Mouse (Mus musculus): ENCODE data around the gene Cnnm3. TPM values are rescaled to one million over a fixed set of nuclear protein-coding genes. Genes with fewer than 3 reads are reported as not detected.
"Not testable (repeated sequence)": the region's sequence is repeated elsewhere in the genome, so short reads cannot be mapped to it uniquely, and the experiment has no call there.

Cnnm3 gene
- polyA plus RNA-seq, 1 experiment from 2014 or later, result 2.0 TPM

DNA sequence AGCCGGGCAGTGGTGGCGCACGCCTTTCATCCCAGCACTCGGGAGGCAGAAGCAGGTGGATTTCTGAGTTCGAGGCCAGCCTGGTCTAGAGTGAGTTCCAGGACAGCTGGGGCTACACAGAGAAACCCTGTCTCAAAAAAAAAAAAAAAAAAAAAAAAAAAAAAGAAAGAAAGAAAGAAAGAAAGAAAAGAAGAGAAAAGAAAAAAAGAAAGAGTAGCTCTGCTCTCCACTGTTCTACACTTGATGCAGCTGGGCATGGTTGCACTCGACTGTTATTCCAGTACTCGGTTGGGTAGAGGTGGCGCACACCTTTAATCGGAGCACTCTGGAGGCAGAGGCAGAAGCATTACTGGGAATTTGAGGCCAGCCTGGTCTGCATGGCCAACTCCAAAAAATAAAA, 25.1 kb downstream of the Cnnm3 start, which contains the start of gene Ankrd23:
Gene Ankrd23, minus strand, starts transcription at position 101 of the 400 bp plus-strand sequence.
- H3K27ac ChIP-seq (replicated peaks), result peak within 1 kb of the TSS; percentile 89

GRCm38 (mm10) chr1:36538727-36539126, 27.1 kb downstream of the Cnnm3 start:
- Histone ChIP-seq H3K27me3 (replicated peaks) (no peaks in the 10 kb centered on the region), H3K27ac (replicated peaks) (peak overlapping the region; percentile 92), H3K9ac (peak overlapping the region; percentile 16; the same call in 1 of the 2 replicates), H3K4me1 (peaks cover 59% of the 10 kb centered on the region), H3K4me3 (no peak overlapping the region), H3K9me3 (no peaks in the 10 kb centered on the region), H3K36me3 (peaks cover 55% of the 10 kb centered on the region), H3K4me2 (no peak overlapping the region)
- no peak for ATAC-seq (ENCODE audit: extremely low read depth, insufficient number of reproducible peaks, low FRiP score, low TSS enrichment)
- WGBS, result 64% methylated on average over 4 of the region's 4 CpGs

More for the DNA sequence above, 25.1 kb downstream of the Cnnm3 start, which contains the start of gene Ankrd23:
- Histone ChIP-seq H3K4me2 (peak within 1 kb of the TSS; percentile 12), H3K36me3 (peaks cover 49% of the 10 kb centered on the region), H3K9ac (peak within 1 kb of the TSS; percentile 66), H3K4me1 (peaks cover 65% of the 10 kb centered on the region)
- H3K4me3 ChIP-seq; ATAC-seq (ENCODE audit: extremely low read depth, insufficient number of reproducible peaks, low FRiP score, low TSS enrichment); H3K27me3 ChIP-seq (replicated peaks); H3K9me3 ChIP-seq: not testable (repeated sequence)
- 75% methylated on average over 9 of the region's 9 CpGs for WGBS

DNA sequence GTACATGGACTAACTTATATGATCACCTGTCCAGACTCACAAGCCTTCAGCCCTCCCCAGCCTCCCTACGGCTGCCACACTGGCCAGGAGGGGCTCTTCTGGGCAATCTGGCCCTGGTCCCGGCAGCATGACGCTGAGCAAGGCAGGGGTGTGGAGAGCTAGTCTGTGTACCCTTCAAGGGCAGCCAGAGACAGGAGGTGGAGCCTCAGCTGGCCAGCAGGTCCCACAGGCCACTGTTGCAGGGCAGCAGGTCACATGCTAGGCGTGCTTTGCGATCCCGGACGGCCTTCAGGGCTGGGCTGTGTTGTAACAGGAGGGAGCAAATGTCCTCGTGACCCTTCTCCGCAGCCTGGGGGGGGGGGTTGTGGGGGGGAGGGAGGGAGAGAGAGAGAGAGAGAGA, 27.5 kb downstream of the Cnnm3 start, which contains the start of gene Gm42417:
Gene Gm42417, minus strand, starts transcription at position 244 of the 400 bp plus-strand sequence.
- H3K27ac ChIP-seq (replicated peaks), result peak within 1 kb of the TSS; percentile 92
- H3K36me3 ChIP-seq, result peaks cover 60% of the 10 kb centered on the region
- peak within 1 kb of the TSS; percentile 58 for H3K9ac ChIP-seq
- H3K27me3 ChIP-seq (replicated peaks), result no peaks in the 10 kb centered on the region
- peaks cover 54% of the 10 kb centered on the region for H3K4me1 ChIP-seq
- WGBS, result 26% methylated on average over 9 of the region's 9 CpGs
- no peak within 1 kb of the TSS for H3K4me2 ChIP-seq
- peak; percentile 82 for ATAC-seq (ENCODE audit: extremely low read depth, insufficient number of reproducible peaks, low FRiP score, low TSS enrichment)
- H3K9me3 ChIP-seq, result no peaks in the 10 kb centered on the region
- H3K4me3 ChIP-seq, result no peak within 1 kb of the TSS

DNA sequence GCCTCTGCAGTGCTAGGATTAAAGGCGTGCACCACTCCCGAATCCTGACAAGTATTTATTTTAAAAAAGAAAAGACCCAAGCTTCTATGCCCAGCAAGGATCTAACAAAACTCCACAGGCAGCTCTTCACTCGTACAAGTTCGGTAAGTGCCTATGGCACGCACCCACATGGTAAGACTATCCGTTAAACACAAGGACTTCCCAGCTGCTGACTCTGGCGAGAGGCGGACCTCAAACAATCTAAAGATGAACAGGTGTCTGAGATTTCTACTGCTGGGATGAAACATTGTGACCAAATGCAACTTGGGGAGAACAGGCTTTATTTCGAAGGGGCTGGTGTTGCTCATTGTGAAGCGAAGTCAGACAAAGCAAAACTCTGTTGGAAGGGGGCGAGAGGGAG, 28.5 kb downstream of the Cnnm3 start:
- H3K4me1 ChIP-seq, result peaks cover 45% of the 10 kb centered on the region
- no peaks in the 10 kb centered on the region for H3K27me3 ChIP-seq (replicated peaks)
- ATAC-seq (ENCODE audit: extremely low read depth, insufficient number of reproducible peaks, low FRiP score, low TSS enrichment), result no peak
- H3K4me3 ChIP-seq, result no peak overlapping the region
- H3K9me3 ChIP-seq, result no peaks in the 10 kb centered on the region
- peak overlapping the region; percentile 92 for H3K27ac ChIP-seq (replicated peaks)
- no peak overlapping the region for H3K4me2 ChIP-seq
- peaks cover 61% of the 10 kb centered on the region for H3K36me3 ChIP-seq
- no peak overlapping the region for H3K9ac ChIP-seq
- 88% methylated on average over 11 of the region's 11 CpGs for WGBS

DNA sequence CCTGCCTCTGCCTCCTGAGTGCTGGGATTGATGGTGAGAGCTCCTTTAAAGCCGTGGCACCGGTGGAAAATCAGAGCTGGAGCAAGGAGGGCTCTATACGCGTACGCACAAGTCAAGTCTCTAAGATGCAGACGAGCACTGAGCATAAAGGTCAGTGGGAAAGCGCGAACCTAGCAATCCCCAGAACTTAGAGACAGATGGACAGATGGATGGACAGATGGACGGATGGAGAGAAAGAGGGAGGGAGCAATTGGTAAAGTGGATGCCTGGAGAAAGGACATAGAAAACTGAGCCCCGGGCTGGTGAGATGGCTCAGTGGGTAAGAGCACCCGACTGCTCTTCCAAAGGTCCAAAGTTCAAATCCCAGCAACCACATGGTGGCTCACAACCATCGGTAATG, 29.1 kb downstream of the Cnnm3 start:
- H3K4me1 ChIP-seq, result peaks cover 44% of the 10 kb centered on the region

DNA sequence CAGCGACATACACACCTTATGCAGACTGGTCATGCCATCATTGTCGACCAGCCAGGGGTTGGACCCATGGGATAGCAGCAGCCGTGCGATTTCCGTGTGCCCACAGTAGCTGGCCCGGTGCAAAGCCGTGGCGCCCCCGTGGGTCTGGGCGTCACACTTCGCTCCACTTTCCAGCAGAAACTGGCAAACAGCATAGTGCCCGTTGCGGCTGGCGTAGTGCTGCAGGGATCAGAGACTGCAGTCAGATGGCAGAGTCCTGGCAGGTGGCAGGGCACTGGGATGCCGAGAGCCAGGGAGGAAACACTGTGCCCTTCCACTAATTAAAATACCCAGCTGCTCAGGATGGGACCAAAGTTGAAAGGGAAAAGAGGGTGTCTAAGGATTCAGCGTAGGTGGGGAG, 30.2 kb downstream of the Cnnm3 start:
- WGBS, result 90% methylated on average over 16 of the region's 16 CpGs
- H3K36me3 ChIP-seq, result peaks cover 61% of the 10 kb centered on the region

More for the DNA sequence above, 29.1 kb downstream of the Cnnm3 start:
- H3K9me3 ChIP-seq, result no peaks in the 10 kb centered on the region
- no peaks in the 10 kb centered on the region for H3K27me3 ChIP-seq (replicated peaks)
- no peak overlapping the region for H3K9ac ChIP-seq
- no peak overlapping the region for H3K4me2 ChIP-seq
- peaks cover 61% of the 10 kb centered on the region for H3K36me3 ChIP-seq
- no peak for ATAC-seq (ENCODE audit: extremely low read depth, insufficient number of reproducible peaks, low FRiP score, low TSS enrichment)
- WGBS, result 91% methylated on average over 12 of the region's 12 CpGs
- no peak overlapping the region for H3K4me3 ChIP-seq
- 0 out of 2 replicates have a peak overlapping the region, but pooled peaks have one; percentile 24 for H3K27ac ChIP-seq (replicated peaks)

GRCm38 (mm10) chr1:36542925-36543324, 31.3 kb downstream of the Cnnm3 start:
- H3K4me3 ChIP-seq, result no peak overlapping the region
- no peak overlapping the region for H3K27ac ChIP-seq (replicated peaks)
- H3K9ac ChIP-seq, result no peak overlapping the region
- no peaks in the 10 kb centered on the region for H3K27me3 ChIP-seq (replicated peaks)
- H3K36me3 ChIP-seq, result peaks cover 56% of the 10 kb centered on the region
- H3K4me2 ChIP-seq, result no peak overlapping the region
- WGBS, result 84% methylated on average over 9 of the region's 9 CpGs
- ATAC-seq (ENCODE audit: extremely low read depth, insufficient number of reproducible peaks, low FRiP score, low TSS enrichment), result no peak
- H3K4me1 ChIP-seq, result peaks cover 45% of the 10 kb centered on the region
- no peaks in the 10 kb centered on the region for H3K9me3 ChIP-seq

More for the DNA sequence above, 30.2 kb downstream of the Cnnm3 start:
- H3K9me3 ChIP-seq, result no peaks in the 10 kb centered on the region
- peaks cover 43% of the 10 kb centered on the region for H3K4me1 ChIP-seq
- H3K27ac ChIP-seq (replicated peaks), result no peak overlapping the region
- H3K4me3 ChIP-seq, result no peak overlapping the region
- ATAC-seq (ENCODE audit: extremely low read depth, insufficient number of reproducible peaks, low FRiP score, low TSS enrichment), result no peak
- no peak overlapping the region for H3K4me2 ChIP-seq
- H3K9ac ChIP-seq, result no peak overlapping the region
- no peaks in the 10 kb centered on the region for H3K27me3 ChIP-seq (replicated peaks)

GRCm38 (mm10) chr1:36545382-36545781, 33.7 kb downstream of the Cnnm3 start:
- H3K9ac ChIP-seq, result no peak overlapping the region
- H3K9me3 ChIP-seq, result no peaks in the 10 kb centered on the region
- 66% methylated on average over 2 of the region's 2 CpGs for WGBS
- peaks cover 49% of the 10 kb centered on the region for H3K4me1 ChIP-seq
- peaks cover 57% of the 10 kb centered on the region for H3K36me3 ChIP-seq
- no peak overlapping the region for H3K27ac ChIP-seq (replicated peaks)
- no peaks in the 10 kb centered on the region for H3K27me3 ChIP-seq (replicated peaks)
- H3K4me3 ChIP-seq, result peak overlapping the region; percentile 79; the same call in 1 of the 2 replicates
- H3K4me2 ChIP-seq, result peak overlapping the region; percentile 81
- no peak for ATAC-seq (ENCODE audit: extremely low read depth, insufficient number of reproducible peaks, low FRiP score, low TSS enrichment)

GRCm38 (mm10) chr1:36545845-36546600, 34.4 kb downstream of the Cnnm3 start:
- H3K4me1 ChIP-seq, result peaks cover 49% of the 10 kb centered on the region
- WGBS, result 61% methylated on average over 19 of the region's 19 CpGs
- no peaks in the 10 kb centered on the region for H3K9me3 ChIP-seq
- H3K27ac ChIP-seq (replicated peaks), result no peak overlapping the region
- peak overlapping the region; percentile 87 for H3K9ac ChIP-seq
- no peak for ATAC-seq (ENCODE audit: extremely low read depth, insufficient number of reproducible peaks, low FRiP score, low TSS enrichment)
- H3K36me3 ChIP-seq, result peaks cover 58% of the 10 kb centered on the region
- peak overlapping the region; percentile 81 for H3K4me2 ChIP-seq
- no peaks in the 10 kb centered on the region for H3K27me3 ChIP-seq (replicated peaks)
- H3K4me3 ChIP-seq, result peak overlapping the region; percentile 79

- peaks cover 58% of the 10 kb centered on the region for H3K36me3 ChIP-seq
- H3K4me1 ChIP-seq, result peaks cover 46% of the 10 kb centered on the region
- ATAC-seq (ENCODE audit: extremely low read depth, insufficient number of reproducible peaks, low FRiP score, low TSS enrichment), result peak; percentile 99
- H3K9me3 ChIP-seq, result no peaks in the 10 kb centered on the region
- H3K9ac ChIP-seq, result peak within 1 kb of the TSS; percentile 87
- under 1% methylated on average over 43 of the region's 43 CpGs for WGBS
- H3K4me2 ChIP-seq, result peak within 1 kb of the TSS; percentile 81
- peak within 1 kb of the TSS; percentile 60 for H3K27ac ChIP-seq (replicated peaks)
- H3K4me3 ChIP-seq, result peak within 1 kb of the TSS; percentile 79
- no peaks in the 10 kb centered on the region for H3K27me3 ChIP-seq (replicated peaks)
Observed at GRCm38 (mm10) chr1:36546888-36547471, 35.3 kb downstream of the Cnnm3 start, which contains the start of gene Ankrd39. Gene Ankrd39, minus strand, starts transcription at chr1:36547445.

DNA sequence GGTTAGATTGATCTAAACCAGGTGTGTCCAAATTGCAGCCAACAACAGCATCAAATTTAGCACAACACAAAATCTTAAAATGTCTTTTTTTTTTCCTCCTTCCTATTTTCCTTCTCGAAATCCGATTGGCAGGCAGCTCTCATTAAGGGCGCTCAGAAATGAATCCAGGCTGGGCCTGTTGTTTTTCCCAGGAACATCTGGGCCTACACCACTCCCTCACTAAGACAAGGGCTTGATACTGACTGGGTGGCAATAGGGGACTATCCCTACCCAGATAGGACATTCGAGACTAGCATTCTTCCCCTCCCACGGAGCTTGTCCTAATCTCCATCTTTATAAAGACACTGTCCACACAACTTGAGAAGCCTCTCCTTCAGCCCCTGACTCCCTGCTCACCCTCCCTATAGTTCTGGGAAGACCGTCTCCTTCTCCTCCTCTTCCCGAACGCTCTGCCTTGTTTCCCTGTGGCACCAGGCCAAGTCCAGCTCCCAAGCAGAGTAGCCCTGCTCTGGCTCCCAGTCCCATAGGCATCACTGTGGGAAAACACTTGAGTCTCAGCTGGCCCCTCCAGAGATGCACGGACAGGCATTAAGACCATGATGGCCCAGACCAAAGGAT, 36.4 kb downstream of the Cnnm3 start:
- Histone ChIP-seq H3K4me2 (no peak overlapping the region), H3K9ac (peak overlapping the region; percentile 57), H3K4me1 (peaks cover 39% of the 10 kb centered on the region), H3K27me3 (replicated peaks) (no peaks in the 10 kb centered on the region), H3K4me3 (no peak overlapping the region), H3K9me3 (no peaks in the 10 kb centered on the region), H3K27ac (replicated peaks) (peak overlapping the region; percentile 60), H3K36me3 (peaks cover 58% of the 10 kb centered on the region)
- 31% methylated on average over 9 of the region's 9 CpGs for WGBS
- no peak for ATAC-seq (ENCODE audit: extremely low read depth, insufficient number of reproducible peaks, low FRiP score, low TSS enrichment)

Data from heart, embryonic 13.5 days (tissue).